Comparison of ENCODE assay signal across 28 mouse cellular contexts in the genomic region with DNA sequence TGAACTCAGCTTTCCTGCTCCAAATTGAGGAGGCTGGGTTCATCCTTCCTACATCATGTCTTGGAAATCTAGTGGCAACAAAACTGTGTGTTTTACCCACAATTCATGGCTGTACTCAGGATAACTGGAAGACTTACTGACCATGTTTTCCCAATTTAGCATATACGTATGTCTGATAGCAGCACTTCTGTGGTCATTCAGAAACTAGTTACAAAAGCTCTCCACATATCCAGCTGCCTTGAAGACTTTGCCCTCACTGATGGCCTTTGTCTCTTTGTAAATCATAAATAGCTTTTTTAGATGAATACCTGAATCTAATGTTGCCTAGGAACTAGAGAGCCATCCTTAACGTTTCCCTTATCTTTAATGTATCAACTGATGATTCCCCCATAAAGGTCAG. TPM values are rescaled to one million over a fixed set of nuclear protein-coding genes. Genes with fewer than 3 reads are reported as not detected.
"Had no signal": no experiment of that assay in that cellular context is flagged by ENCODE, and none has a peak within 500 bp of the region (broad histone marks: within the 10 kb centered on the region; RNA-seq: fewer than 3 reads in every experiment).

No protein-coding gene starts in this region.

- H3K4me3 ChIP-seq: gastrocnemius, adult 2 months; heart, adult 2 months; heart, embryonic 13.5 days; heart, embryonic 15.5 days; hindbrain, embryonic 13.5 days; hindbrain, embryonic 15.5 days; kidney, embryonic 15.5 days; layer of hippocampus, adult 2 months; left cerebral cortex, adult 2 months; limb, embryonic 10.5 days; limb, embryonic 12.5 days; liver, embryonic 12.5 days had no signal

- H3K36me3 ChIP-seq: heart, embryonic 13.5 days; heart, embryonic 15.5 days; hindbrain, embryonic 13.5 days; hindbrain, embryonic 15.5 days; kidney, embryonic 15.5 days; limb, embryonic 10.5 days; limb, embryonic 12.5 days; liver, embryonic 12.5 days had no signal

- H3K27ac ChIP-seq: gastrocnemius, adult 2 months; heart, adult 2 months; heart, embryonic 13.5 days; heart, embryonic 15.5 days; hindbrain, embryonic 13.5 days; hindbrain, embryonic 15.5 days; hindbrain, postnatal 0 days; kidney, embryonic 15.5 days; kidney, postnatal 0 days; layer of hippocampus, adult 2 months; left cerebral cortex, adult 2 months; limb, embryonic 10.5 days; limb, embryonic 12.5 days; liver, embryonic 12.5 days; liver, embryonic 14.5 days had no signal

- H3K9ac ChIP-seq: heart, embryonic 13.5 days; heart, embryonic 15.5 days; hindbrain, embryonic 13.5 days; hindbrain, embryonic 15.5 days; kidney, embryonic 15.5 days; limb, embryonic 12.5 days; liver, embryonic 12.5 days; liver, embryonic 14.5 days had no signal

- H3K9me3 ChIP-seq: heart, embryonic 13.5 days; heart, embryonic 15.5 days; hindbrain, embryonic 13.5 days; hindbrain, embryonic 15.5 days; kidney, embryonic 15.5 days; limb, embryonic 10.5 days; limb, embryonic 12.5 days; liver, embryonic 12.5 days had no signal

- H3K27me3 ChIP-seq: heart, embryonic 13.5 days; heart, embryonic 15.5 days; hindbrain, embryonic 13.5 days; hindbrain, embryonic 15.5 days; kidney, embryonic 15.5 days; limb, embryonic 12.5 days; liver, embryonic 12.5 days had no signal

- ATAC-seq: hindbrain, postnatal 0 days; liver, embryonic 12.5 days had no signal

- H3K4me2 ChIP-seq: heart, embryonic 11.5 days; heart, embryonic 13.5 days; heart, embryonic 15.5 days; hindbrain, embryonic 13.5 days; hindbrain, embryonic 15.5 days; kidney, embryonic 15.5 days; limb, embryonic 12.5 days; liver, embryonic 12.5 days had no signal

- DNase-seq: gastrocnemius, adult 2 months; gastrocnemius, postnatal 10 days; gastrocnemius, postnatal 25 days; heart, adult 11 months; heart, adult 2 months; heart, postnatal 14 days; heart, postnatal 36 days; kidney, adult 18-20 months; kidney, adult 8-10 months; kidney, postnatal 25 days; kidney, postnatal 4 days; liver had no signal

- H3K4me1 ChIP-seq: heart, embryonic 13.5 days; heart, embryonic 15.5 days; kidney, embryonic 15.5 days; limb, embryonic 10.5 days; limb, embryonic 12.5 days; liver, embryonic 12.5 days had no signal

RNA-seq across cellular contexts. Expression of a gene that starts 19.3 kb away (rescaled TPM):
- polyA plus RNA-seq: frontal cortex, adult 2 months; heart, adult 2 months; heart, embryonic 13.5 days; heart, embryonic 15.5 days; heart, postnatal 0 days; limb, embryonic 12.5 days; liver, embryonic 12.5 days; liver, embryonic 14.5 days had no signal
